Mouse (Mus musculus) ES-CJ7 (cell line): Measurements from ENCODE around the gene Cdh22.

Source experiments
- DNase-seq: peaks from one replicate; pipeline ENCODE4 v3.0.0; 2011; ENCODE audit warnings: low read depth, low spot score

Gene Cdh22

DNA sequence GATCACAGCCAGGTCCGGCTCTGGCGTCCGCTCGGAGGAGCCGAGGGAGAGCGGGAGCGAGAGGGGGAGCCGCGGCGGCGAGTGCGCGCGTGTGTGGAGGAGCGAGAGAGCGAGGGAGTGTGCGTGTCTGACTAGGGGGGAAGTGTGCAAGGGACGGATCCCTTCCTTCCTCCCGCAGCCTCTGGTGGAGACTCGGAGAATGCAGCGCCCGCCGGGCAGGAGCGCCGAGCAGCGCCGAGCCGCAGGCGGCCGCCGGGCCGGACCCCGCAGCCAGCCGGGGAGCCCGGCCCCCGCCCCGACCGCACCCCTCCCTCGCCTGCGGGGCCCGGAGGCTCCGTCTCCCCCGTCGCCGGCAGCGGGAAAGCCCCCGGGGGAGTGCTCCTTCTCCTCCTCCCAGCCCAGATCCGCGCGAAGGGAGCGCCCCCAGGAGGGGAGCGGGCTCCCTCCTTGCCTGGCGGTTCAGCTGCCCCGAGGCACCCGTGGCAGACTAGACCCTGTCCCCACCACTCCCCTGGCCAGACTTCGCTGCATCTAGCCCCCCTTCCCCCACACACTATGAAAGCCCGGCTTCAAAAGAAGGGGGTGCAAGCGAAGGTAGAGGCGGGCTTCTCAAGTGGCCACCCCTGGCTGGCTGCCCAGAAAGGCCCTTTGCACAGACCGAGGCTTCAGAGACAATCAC, at the start of gene Cdh22:
Gene Cdh22 (minus strand): TSS at position 241 of the 679 bp plus-strand sequence.
- peak; percentile 86 for DNase-seq

DNA sequence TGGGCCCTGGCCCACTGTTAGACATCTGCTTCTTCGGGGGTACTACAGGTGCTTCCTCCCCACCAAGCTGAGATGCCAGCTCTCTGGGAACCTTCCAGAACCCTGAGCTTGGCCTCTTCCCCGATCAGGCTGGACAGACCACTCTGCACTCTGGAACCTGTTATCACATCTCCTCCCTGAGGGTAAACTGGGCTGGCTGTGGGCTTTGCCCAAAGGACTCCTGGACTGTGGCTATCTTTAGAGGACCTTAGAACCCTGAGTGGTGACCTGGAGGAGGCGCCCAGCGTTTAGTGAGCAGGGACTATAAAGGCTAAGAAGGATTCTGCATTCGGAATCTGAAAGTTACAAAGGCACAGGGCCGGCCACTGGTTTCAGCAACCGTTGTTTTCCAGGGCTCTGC, 49.7 kb upstream of the Cdh22 start:
- no peak for DNase-seq

DNA sequence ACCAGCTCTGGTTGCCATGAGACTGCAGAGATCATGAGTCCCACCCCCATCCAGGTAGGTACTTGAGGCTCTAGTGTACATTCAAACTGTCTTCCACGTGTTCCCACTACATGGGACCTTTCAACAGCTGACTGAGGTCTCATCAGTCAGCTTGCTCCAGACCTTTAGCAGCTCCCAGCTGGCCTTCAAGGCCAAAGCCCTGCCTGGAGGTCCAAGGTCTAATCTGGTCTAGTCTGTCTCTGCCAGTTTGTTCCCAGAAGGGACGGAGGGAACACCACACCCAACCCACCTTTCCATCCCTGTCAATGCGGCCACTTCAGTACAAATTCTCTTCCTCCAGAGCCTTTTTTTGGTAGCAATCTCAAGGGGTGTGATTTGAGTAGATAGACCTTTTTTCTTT, 49.0 kb upstream of the Cdh22 start:
- DNase-seq = no peak

- DNase-seq = no peak
These were observed 47.2 kb upstream of the Cdh22 start for GRCm38 (mm10) chr2:165281779-165282311.

DNA sequence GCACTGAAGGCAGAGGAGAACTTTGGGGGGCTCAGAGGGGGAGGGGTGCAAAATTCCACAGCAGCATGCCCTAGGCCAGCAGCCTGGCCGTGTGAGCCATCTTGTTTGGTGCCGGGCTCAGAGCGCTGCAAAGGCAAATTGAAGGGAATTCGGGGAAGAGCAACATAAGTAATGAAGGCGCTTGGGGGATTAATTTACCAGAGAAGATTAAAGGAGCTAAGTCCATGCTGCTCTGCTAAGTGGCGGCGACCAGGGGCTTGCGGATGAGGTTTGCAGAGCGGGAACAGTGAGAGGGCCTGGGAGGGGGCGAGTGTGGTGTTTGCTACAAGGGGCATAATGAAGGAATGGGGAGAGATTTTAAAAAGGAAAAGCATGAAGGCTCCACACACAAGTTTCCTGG, 44.7 kb upstream of the Cdh22 start:
- no peak for DNase-seq

DNA sequence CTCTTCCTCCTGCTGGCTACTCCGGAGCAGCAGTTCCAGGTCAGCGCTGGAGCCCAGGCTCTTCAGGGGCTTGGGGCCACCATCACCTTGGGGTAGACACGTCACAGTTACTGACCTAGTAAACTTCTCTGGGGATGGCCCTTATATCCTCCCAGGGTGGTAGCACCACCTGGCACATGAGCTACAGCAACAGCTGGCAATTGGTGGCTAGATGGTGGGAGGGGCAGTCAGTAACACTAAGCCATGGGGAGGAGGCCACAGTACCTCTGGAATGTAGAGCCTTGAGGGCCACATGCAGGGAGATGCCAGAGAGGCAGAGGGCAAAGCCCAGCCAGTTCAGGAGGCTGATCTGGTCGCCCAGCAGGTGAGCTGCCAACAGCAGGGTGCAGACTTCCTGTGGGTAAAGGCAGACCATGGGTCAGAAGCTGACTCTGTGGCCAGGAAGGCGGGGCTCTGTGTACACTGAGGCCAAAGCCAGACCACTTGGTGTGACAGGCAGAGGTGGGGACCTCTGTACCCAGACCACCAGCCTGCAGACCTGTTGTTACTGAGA, 42.6 kb upstream of the Cdh22 start:
- no peak for DNase-seq

DNA sequence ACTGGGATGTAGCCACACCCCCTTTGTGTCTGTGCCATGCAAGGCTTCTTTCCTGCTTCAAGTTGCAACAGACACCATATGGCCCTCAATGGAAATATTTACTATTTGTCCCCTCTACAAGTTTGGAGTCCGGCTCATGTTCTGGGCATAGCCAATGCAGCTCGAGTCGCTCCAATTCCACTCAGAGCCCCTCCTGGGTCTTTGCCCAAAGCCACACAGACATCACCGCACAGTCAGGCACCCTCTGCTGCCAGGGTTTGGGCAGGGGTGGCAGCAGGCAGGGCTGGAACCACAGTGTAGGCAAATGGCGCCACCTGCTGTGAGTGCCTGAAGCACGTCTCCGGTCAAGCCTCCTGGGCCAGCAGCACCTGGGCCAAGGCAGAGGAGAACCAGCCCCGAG, 41.2 kb upstream of the Cdh22 start:
- DNase-seq = peak; percentile 41

DNA sequence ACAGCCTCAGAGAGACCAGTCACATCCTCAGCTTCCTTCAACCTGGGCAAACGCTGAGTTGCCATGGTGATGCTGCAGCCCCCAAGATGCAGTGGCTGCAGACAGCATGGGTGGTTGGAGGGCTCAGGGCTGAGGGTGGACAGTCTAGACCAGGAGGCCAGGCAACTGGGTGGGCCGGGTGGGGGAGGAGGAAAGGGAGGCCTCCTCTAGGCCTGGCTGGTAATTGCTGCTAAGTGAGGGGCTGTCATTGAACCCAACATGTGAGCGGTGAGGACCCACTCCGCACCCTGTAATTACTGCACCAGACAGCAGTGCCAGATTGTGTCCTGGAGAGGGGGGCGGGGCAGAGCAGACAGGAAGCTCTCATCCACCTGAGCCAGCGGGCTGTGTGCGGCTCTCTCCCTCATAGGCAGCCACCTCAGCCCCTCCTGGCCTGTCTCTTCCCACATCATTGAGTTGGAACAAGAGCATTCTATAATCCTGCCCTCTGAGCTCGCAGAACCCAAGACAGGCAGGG, 40.5 kb upstream of the Cdh22 start:
- DNase-seq = no peak

DNA sequence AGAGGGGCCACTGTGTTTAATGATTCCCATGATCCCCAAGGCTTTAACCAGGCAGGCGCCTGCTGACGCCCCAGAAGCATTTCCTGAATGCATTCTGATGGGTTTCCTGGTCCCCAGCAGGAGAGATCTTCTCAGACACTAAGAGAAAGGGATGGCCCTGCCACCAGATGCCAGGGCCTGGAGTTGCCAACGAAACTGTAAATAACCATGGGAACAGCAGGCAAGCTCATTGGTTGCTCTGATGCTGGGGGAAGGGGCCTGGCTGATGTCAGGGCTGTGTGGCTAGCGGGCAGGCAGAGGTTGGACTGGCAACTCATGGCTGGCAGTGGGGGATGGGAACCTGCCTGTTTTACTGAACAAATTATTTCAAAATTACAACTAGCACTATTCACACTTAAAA, 38.9 kb upstream of the Cdh22 start:
- DNase-seq = no peak

GRCm38 (mm10) chr2:165271326-165271725, 36.7 kb upstream of the Cdh22 start:
- no peak for DNase-seq

GRCm38 (mm10) chr2:165270858-165271257, 36.2 kb upstream of the Cdh22 start:
- DNase-seq = no peak

GRCm38 (mm10) chr2:165266739-165267138, 32.1 kb upstream of the Cdh22 start:
- DNase-seq = no peak

DNA sequence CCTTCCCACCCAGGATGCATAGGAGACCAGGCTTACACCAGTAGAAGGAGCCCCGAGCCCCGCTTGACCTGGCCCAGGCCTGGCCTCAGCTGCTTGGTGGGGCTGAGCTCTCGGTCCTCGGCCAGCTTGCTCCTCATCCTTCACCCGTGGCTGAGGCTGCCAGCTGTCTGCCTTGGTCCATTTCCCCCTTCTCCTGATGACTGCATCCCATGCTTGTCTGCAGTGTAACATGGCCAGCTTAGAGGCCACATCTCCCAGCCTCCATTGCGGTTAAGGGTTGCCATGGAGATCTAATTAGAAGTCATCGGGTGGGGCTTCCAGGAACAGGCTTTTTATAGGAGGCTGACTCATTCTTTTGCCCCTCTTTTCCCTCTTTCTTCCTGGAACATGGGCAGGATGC, 29.2 kb upstream of the Cdh22 start:
- DNase-seq = no peak

DNA sequence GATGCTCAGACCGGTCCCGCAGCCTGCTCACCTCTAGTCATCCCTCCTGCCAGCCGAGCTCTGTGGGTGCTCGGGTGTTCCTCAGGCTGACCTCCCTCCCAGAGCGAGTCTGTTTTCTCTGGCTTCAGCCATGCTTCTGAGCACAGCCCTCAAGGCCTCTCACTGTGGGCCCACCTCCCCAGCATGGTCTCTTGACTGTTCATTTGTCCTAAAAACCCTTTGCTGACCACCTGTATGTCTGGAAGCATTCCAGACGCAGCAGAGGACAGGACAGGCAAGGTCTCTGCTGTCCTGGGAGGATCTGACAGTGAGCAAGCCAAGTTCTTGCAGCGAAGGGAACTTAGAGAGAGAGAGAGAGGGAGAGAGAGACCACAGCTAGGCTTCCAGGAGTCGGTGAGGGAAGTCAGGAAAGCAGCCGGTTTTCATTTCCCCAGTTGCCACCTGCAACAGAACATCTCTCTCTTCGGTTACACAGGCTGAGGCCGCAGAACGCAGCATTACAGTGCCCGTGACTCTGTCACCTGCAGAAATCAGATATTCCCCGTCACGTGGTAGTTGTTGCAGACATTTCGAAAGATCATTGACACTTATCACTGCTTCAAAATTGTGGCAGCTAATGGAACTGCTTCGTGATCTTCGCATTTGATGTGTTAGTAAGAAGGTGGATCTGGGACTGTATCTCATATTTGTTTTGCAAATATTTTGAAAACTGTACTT, 27.8 kb upstream of the Cdh22 start:
- no peak for DNase-seq

- no peak for DNase-seq
These were observed 25.2 kb upstream of the Cdh22 start for GRCm38 (mm10) chr2:165259859-165260258.

- no peak for DNase-seq
These were observed 23.7 kb upstream of the Cdh22 start for GRCm38 (mm10) chr2:165258321-165258720.

DNA sequence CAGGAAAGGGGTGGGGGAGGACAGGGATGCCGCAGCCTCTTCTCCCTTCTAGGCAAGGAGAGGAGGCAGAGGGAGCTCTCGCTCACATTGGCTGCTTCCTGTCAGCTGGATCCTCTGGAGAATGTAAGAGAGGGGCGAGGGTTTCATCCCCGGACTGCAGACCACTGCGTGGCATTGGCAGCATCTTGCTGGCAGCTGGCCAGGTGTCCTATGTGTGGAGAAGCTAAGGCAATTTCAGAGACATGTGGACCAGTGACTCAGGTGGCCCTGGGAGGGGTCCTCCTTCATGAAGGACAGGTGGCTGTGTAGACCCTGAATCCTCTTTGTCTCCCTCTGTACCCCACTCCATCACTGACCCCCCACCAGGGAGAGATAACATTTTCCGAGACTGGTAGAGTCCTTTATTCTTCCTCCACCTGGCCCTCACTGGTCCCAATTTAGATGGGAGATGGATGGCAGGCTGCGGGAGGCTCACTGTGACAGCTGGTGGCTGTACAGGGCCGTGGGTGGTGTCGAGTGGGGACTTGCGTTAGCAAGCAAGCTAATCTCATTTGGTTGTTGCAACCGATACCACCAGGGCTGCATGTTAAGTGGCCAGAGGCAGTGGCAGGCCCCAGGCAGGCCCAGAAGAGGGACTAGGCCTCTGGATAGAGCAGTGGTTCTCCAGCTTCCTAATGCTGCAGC, 22.6 kb upstream of the Cdh22 start:
- DNase-seq = no peak

- no peak for DNase-seq
These were observed 21.6 kb upstream of the Cdh22 start for GRCm38 (mm10) chr2:165256213-165256612.

- no peak for DNase-seq
These were observed 19.2 kb upstream of the Cdh22 start for GRCm38 (mm10) chr2:165253867-165254266.

DNA sequence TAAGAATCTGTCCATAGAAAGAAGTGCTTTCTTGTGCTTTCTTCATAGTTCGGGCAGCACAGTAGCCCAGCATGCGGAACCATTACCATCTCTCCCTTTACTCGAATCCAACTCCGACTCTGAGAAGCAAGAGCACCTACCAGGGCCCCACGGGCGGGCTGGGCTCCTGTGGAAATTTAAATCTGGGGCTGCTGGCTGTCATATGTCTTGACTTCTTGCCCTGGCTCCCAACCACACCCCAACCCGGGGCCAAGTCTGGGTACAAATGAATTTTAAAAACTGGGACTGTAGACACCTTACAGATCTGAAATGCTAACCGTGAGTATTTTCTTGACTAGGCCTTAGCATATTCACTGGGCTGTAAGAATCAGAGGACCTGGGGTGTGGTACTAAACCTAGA, 18.6 kb upstream of the Cdh22 start:
- no peak for DNase-seq

GRCm38 (mm10) chr2:165252801-165253200, 18.1 kb upstream of the Cdh22 start:
- DNase-seq = no peak

DNA sequence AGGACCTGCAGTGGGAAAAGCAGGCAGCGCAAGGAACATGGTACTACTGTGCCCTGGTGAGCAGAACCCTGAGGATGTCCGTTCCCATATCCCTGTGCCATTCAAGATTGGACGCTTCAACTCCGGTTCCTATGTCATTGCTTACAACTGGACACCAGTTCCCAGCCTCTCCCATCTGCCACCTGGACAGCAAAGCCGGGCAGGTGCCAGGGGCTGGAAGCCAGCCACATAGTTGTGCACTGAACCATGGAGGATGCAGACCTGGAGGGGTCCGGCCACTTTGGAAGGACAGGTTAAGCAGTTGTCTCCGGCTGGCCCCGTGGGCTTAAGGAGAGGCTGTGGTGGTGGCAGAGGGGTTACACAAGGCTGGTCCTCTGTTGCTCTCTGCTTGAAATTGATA, 17.7 kb upstream of the Cdh22 start:
- no peak for DNase-seq
